Mouse (Mus musculus): ENCODE results near the gene Mogat2. TPM values are rescaled to one million over a fixed set of nuclear protein-coding genes. Genes with fewer than 3 reads are reported as not detected.

The Mogat2 gene
- polyA plus RNA-seq, 1 experiment from 2014 or later: 2.5 TPM

GRCm38 (mm10) chr7:99264597-99264996 lies 26.2 kb upstream of the Mogat2 start:
- Histone ChIP-seq H3K36me3 (no peaks in the 10 kb centered on the region), H3K9me3 (replicated peaks) (no peaks in the 10 kb centered on the region), H3K4me1 (peaks cover 25% of the 10 kb centered on the region), H3K4me2 (replicated peaks) (no peak overlapping the region), H3K4me3 (replicated peaks) (no peak overlapping the region), H3K9ac (no peak overlapping the region), H3K27ac (replicated peaks) (no peak overlapping the region), H3K27me3 (peaks cover 46% of the 10 kb centered on the region)
- no peak for ATAC-seq (ENCODE audit: insufficient number of reproducible peaks, low FRiP score, low TSS enrichment, low read depth)

- Histone ChIP-seq H3K27ac (replicated peaks) (no peak overlapping the region), H3K27me3 (peaks cover 35% of the 10 kb centered on the region), H3K9me3 (replicated peaks) (no peaks in the 10 kb centered on the region), H3K4me2 (replicated peaks) (no peak overlapping the region), H3K9ac (no peak overlapping the region), H3K36me3 (no peaks in the 10 kb centered on the region), H3K4me3 (replicated peaks) (no peak overlapping the region), H3K4me1 (peaks cover 14% of the 10 kb centered on the region)
- 38% methylated on average over 4 of the region's 4 CpGs for WGBS
- ATAC-seq (ENCODE audit: insufficient number of reproducible peaks, low FRiP score, low TSS enrichment, low read depth): no peak
Observed at GRCm38 (mm10) chr7:99263509-99263908, 25.1 kb upstream of the Mogat2 start.

- Histone ChIP-seq H3K27ac (replicated peaks) (no peak overlapping the region), H3K4me1 (no peaks in the 10 kb centered on the region), H3K4me3 (replicated peaks) (no peak overlapping the region), H3K36me3 (no peaks in the 10 kb centered on the region), H3K9ac (no peak overlapping the region), H3K27me3 (peaks cover 19% of the 10 kb centered on the region), H3K4me2 (replicated peaks) (no peak overlapping the region), H3K9me3 (replicated peaks) (no peaks in the 10 kb centered on the region)
- ATAC-seq (ENCODE audit: insufficient number of reproducible peaks, low FRiP score, low TSS enrichment, low read depth): no peak
- WGBS: 35% methylated on average over 3 of the region's 3 CpGs
Observed at GRCm38 (mm10) chr7:99261900-99262299, 23.5 kb upstream of the Mogat2 start.

GRCm38 (mm10) chr7:99255006-99255405 lies 16.6 kb upstream of the Mogat2 start:
- H3K4me1 ChIP-seq: 0 out of 2 replicates have a peak, but pooled peaks cover 3% of the 10 kb centered on the region
- H3K36me3 ChIP-seq: no peaks in the 10 kb centered on the region
- peaks cover 5% of the 10 kb centered on the region; the same call in 1 of the 2 replicates for H3K27me3 ChIP-seq
- H3K4me2 ChIP-seq (replicated peaks): no peak overlapping the region
- H3K4me3 ChIP-seq (replicated peaks): no peak overlapping the region
- H3K9ac ChIP-seq: no peak overlapping the region
- H3K9me3 ChIP-seq (replicated peaks): no peaks in the 10 kb centered on the region
- no peak overlapping the region for H3K27ac ChIP-seq (replicated peaks)
- ATAC-seq (ENCODE audit: insufficient number of reproducible peaks, low FRiP score, low TSS enrichment, low read depth): no peak
- whole genome bisulfite sequencing: 74% methylated on average over 7 of the region's 7 CpGs

- H3K4me1 ChIP-seq: peaks cover 17% of the 10 kb centered on the region
- 34% methylated on average over 9 of the region's 9 CpGs for WGBS
- ATAC-seq (ENCODE audit: insufficient number of reproducible peaks, low FRiP score, low TSS enrichment, low read depth): no peak
- H3K4me2 ChIP-seq (replicated peaks): no peak overlapping the region
- H3K9me3 ChIP-seq (replicated peaks): no peaks in the 10 kb centered on the region
- no peak overlapping the region for H3K9ac ChIP-seq
- H3K4me3 ChIP-seq (replicated peaks): no peak overlapping the region
- no peaks in the 10 kb centered on the region for H3K36me3 ChIP-seq
- no peak overlapping the region for H3K27ac ChIP-seq (replicated peaks)
- H3K27me3 ChIP-seq: peaks cover 11% of the 10 kb centered on the region; the same call in 1 of the 2 replicates
Observed at GRCm38 (mm10) chr7:99250386-99250785, 12.0 kb upstream of the Mogat2 start.

- no peaks in the 10 kb centered on the region for H3K9me3 ChIP-seq (replicated peaks)
- H3K36me3 ChIP-seq: no peaks in the 10 kb centered on the region
- no peak overlapping the region for H3K9ac ChIP-seq
- H3K4me2 ChIP-seq (replicated peaks): peak overlapping the region; percentile 82
- no peak overlapping the region for H3K27ac ChIP-seq (replicated peaks)
- H3K4me3 ChIP-seq (replicated peaks): peak overlapping the region; percentile 41
- peaks cover 15% of the 10 kb centered on the region for H3K4me1 ChIP-seq
- WGBS: 3% methylated on average over 10 of the region's 10 CpGs
- peak; percentile 46; the same call in 1 of the 2 replicates for ATAC-seq (ENCODE audit: insufficient number of reproducible peaks, low FRiP score, low TSS enrichment, low read depth)
- peaks cover 11% of the 10 kb centered on the region; the same call in 1 of the 2 replicates for H3K27me3 ChIP-seq
Observed at GRCm38 (mm10) chr7:99249582-99249911, 11.1 kb upstream of the Mogat2 start.

GRCm38 (mm10) chr7:99248906-99249581 lies 10.6 kb upstream of the Mogat2 start:
- Histone ChIP-seq H3K4me3 (replicated peaks) (peak overlapping the region; percentile 41), H3K4me1 (peaks cover 15% of the 10 kb centered on the region), H3K27ac (replicated peaks) (no peak overlapping the region), H3K9me3 (replicated peaks) (no peaks in the 10 kb centered on the region), H3K9ac (no peak overlapping the region), H3K27me3 (peaks cover 11% of the 10 kb centered on the region; the same call in 1 of the 2 replicates), H3K4me2 (replicated peaks) (peak overlapping the region; percentile 82), H3K36me3 (no peaks in the 10 kb centered on the region)
- no peak for ATAC-seq (ENCODE audit: insufficient number of reproducible peaks, low FRiP score, low TSS enrichment, low read depth)
- under 1% methylated on average over 43 of the region's 44 CpGs for WGBS

- Histone ChIP-seq H3K9me3 (replicated peaks) (no peaks in the 10 kb centered on the region), H3K36me3 (no peaks in the 10 kb centered on the region), H3K9ac (no peak overlapping the region), H3K4me1 (peaks cover 15% of the 10 kb centered on the region), H3K4me3 (replicated peaks) (no peak overlapping the region), H3K27me3 (peaks cover 11% of the 10 kb centered on the region; the same call in 1 of the 2 replicates), H3K4me2 (replicated peaks) (no peak overlapping the region), H3K27ac (replicated peaks) (no peak overlapping the region)
- no peak for ATAC-seq (ENCODE audit: insufficient number of reproducible peaks, low FRiP score, low TSS enrichment, low read depth)
- 19% methylated on average over 5 of the region's 5 CpGs for WGBS
Observed at GRCm38 (mm10) chr7:99248157-99248742, 9.8 kb upstream of the Mogat2 start.

GRCm38 (mm10) chr7:99242097-99242496 lies 3.7 kb upstream of the Mogat2 start:
- no peak overlapping the region for H3K9ac ChIP-seq
- H3K36me3 ChIP-seq: no peaks in the 10 kb centered on the region
- H3K4me1 ChIP-seq: peaks cover 6% of the 10 kb centered on the region; the same call in 1 of the 2 replicates
- no peaks in the 10 kb centered on the region for H3K9me3 ChIP-seq (replicated peaks)
- H3K4me3 ChIP-seq (replicated peaks): no peak overlapping the region
- H3K4me2 ChIP-seq (replicated peaks): no peak overlapping the region
- peaks cover 23% of the 10 kb centered on the region for H3K27me3 ChIP-seq
- 93% methylated on average over 11 of the region's 11 CpGs for WGBS
- no peak for ATAC-seq (ENCODE audit: insufficient number of reproducible peaks, low FRiP score, low TSS enrichment, low read depth)
- no peak overlapping the region for H3K27ac ChIP-seq (replicated peaks)

GRCm38 (mm10) chr7:99236888-99237660 lies 1.3 kb downstream of the Mogat2 start:
- ATAC-seq (ENCODE audit: insufficient number of reproducible peaks, low FRiP score, low TSS enrichment, low read depth): no peak
- H3K9me3 ChIP-seq (replicated peaks): no peaks in the 10 kb centered on the region
- H3K4me1 ChIP-seq: peaks cover 12% of the 10 kb centered on the region
- no peak overlapping the region for H3K9ac ChIP-seq
- no peak overlapping the region for H3K4me3 ChIP-seq (replicated peaks)
- no peak overlapping the region for H3K4me2 ChIP-seq (replicated peaks)
- H3K36me3 ChIP-seq: no peaks in the 10 kb centered on the region
- no peak overlapping the region for H3K27ac ChIP-seq (replicated peaks)
- peaks cover 25% of the 10 kb centered on the region for H3K27me3 ChIP-seq
- WGBS: 45% methylated on average over 8 of the region's 8 CpGs

- no peak for ATAC-seq (ENCODE audit: insufficient number of reproducible peaks, low FRiP score, low TSS enrichment, low read depth)
- WGBS: 38% methylated on average over 2 of the region's 2 CpGs
- no peaks in the 10 kb centered on the region for H3K36me3 ChIP-seq
- no peak overlapping the region for H3K4me2 ChIP-seq (replicated peaks)
- no peaks in the 10 kb centered on the region for H3K9me3 ChIP-seq (replicated peaks)
- H3K4me1 ChIP-seq: peaks cover 12% of the 10 kb centered on the region
- no peak overlapping the region for H3K9ac ChIP-seq
- H3K27me3 ChIP-seq: peaks cover 25% of the 10 kb centered on the region
- no peak overlapping the region for H3K27ac ChIP-seq (replicated peaks)
- no peak overlapping the region for H3K4me3 ChIP-seq (replicated peaks)
Observed at GRCm38 (mm10) chr7:99235657-99236056, 2.8 kb downstream of the Mogat2 start.

All from embryonic facial prominence, embryonic 15.5 days (tissue).